Mouse (Mus musculus): Measurements from ENCODE around the gene Pth2r.

Gene Pth2r

DNA sequence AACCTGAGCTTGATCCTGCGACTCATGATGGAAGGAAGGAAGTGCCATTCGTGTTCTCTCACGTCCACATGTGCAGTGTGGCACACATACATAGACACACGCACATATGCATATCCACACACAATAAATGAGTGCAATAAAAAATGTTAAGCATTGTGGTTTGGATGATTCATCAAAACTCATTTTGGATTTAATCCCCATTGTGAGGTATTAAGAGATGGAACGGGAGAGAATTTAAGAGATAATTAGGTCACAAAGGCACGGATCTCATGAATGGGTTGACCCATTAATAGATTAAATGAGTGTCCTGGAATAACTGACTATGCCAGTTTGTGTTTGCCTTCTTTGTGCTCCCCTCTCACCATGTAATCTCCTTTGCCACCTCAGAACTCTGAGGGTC lies at the start of gene Pth2r:
Pth2r (plus strand) TSS at position 301 of the 400 bp plus-strand sequence.
- DNase-seq = no peak

DNA sequence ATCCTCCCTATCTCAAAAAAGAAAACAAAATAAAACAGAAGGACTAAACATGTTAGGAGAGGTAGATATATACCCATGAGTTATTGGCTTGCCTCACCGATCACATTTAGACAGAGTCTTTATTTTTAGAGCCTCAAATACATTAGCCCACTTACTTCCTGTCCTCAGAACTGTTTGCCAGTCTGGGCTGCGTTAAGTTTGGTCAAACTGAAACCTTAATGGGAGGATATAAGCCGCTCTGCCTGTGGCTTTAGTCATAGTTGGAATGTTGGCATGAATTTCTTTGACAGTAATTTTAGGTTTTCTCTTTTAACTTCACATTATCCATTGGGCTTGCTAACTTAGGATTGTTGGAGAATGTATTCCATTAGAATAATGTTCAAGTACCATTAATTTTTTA lies 44.1 kb upstream of the Pth2r start:
- no peak for DNase-seq

- no peak for DNase-seq
Measured at GRCm38 (mm10) chr1:65245637-65246036, 36.2 kb upstream of the Pth2r start.

GRCm38 (mm10) chr1:65280461-65280860 lies 1.4 kb upstream of the Pth2r start:
- DNase-seq = no peak

DNA sequence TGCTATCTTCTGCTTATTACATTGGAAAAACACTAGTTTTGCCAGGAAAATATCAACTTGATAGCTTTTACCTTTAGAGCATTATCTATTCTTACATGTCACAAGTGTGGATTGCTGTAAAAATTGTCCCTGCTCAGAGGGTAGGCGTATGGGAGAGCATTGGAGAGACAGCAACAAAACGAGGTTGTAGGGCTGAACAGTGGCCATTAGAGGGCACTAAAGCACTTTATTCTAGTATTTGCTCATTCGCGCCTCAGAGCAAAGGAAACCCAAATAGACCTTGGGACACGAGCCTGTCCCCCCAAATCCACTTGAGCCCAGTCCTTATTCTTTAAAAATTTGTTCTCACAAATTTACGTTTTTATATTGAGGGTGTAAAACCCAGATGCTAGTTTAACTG lies 910 bp downstream of the Pth2r start:
- peak; percentile 79 for DNase-seq

- no peak for DNase-seq
Measured at GRCm38 (mm10) chr1:65308476-65308875, 26.6 kb downstream of the Pth2r start.

GRCm38 (mm10) chr1:65311214-65311933 lies 29.5 kb downstream of the Pth2r start:
- DNase-seq = no peak

DNA sequence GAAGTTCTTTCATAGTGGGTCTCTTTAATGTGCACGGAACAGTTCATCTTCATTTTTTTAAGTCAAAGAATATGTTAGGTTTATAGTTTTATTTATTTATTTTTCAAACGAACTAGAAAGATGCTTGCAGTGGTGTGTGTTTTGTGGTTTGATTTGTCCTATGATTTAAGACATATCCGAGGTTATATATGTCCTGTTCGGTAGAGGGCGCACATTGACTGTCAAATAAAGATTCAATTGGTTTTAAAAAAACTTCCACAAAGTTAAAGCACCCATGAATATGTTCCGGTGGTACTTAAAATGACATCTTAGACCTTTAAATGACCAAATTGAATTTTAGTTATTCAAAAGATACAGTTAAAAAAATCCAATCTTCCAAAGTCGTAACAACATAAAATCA lies 30.3 kb downstream of the Pth2r start:
- DNase-seq = peak; percentile 79

- peak; percentile 47 for DNase-seq
Measured at GRCm38 (mm10) chr1:65312896-65313295, 31.0 kb downstream of the Pth2r start.

DNA sequence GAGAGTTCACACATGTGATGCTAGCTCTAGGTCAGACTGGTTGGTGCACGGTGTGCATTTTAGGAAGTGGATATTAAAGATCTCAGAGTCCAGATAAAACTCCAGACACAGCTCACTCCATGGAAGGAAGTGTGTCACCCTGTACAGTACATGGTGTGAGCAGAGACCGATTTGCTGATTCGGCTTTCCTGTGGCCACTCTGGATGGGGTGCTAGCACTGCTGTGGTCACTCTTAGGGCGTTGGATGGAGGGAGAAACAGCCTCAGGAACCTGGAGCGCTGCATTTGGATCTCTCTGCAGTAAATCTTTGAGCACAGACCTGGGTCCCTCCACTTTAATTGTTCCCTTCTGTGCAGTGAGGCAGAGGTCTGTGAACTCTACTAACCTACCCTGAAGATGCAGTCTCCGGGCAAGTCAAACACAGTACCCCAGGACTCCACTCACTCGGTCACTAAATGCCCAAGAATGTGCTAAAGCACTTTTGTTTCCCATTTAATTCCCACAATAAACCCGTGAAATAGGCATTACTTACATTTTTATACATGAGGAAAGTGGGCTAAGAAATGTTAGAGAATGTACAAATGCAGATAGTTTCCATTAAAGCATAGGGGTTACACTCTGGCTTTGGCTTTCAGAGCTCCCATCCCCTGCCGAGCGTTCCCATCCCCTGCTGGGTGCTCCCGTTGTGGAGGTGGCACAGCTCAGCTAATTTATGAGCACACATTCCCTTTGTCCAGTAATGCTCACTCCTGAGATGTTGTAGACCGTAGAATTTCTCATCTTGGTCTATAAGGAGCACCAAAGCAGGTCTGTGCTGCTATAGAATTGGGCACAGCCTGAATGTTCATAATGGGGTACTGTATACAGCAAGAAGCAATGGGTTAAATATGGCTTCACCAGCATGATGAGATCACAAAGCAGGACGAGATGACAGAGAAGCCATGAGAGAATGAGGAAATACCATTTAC lies 32.5 kb downstream of the Pth2r start:
- no peak for DNase-seq

DNA sequence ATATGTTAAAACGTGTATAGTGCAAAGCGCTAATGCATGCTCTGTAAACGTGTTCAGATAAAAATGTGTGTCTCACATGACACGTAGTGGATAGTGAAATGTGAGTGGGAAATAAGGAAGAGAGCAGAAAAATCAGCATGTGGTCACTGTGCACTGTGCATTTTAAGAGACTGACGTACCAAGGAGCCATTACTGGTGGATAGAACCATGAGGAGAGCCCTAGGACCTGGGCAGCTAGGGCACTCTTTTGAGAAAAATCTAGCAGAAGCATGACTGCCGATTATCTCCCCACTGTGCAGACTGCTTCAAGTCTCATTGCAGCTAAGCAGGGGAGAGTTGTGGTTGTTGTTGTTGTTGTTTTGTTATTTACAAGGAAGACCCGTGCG lies 33.2 kb downstream of the Pth2r start:
- no peak for DNase-seq

GRCm38 (mm10) chr1:65334026-65334425 lies 52.2 kb downstream of the Pth2r start:
- no peak for DNase-seq

DNA sequence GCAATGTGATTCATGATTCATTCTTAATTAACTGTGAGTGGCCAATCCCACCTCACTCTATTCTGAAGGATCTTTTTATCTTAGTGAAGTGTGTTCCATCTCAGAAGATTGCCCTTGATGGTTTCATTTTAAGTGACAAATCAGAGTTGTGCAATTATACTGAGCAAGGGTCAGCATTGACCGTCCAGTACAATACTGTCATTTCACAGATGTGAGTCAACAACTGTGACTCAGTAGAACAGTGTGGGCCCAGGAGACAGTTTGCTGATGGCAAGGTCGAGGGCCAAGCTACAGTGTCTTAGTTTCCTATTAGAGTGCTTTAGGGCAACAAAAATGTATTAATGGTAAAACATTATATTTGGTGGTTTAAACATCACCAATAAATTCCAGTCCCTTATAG lies 55.9 kb downstream of the Pth2r start:
- no peak for DNase-seq

- DNase-seq = no peak
Measured at GRCm38 (mm10) chr1:65340240-65340639, 58.4 kb downstream of the Pth2r start.

DNA sequence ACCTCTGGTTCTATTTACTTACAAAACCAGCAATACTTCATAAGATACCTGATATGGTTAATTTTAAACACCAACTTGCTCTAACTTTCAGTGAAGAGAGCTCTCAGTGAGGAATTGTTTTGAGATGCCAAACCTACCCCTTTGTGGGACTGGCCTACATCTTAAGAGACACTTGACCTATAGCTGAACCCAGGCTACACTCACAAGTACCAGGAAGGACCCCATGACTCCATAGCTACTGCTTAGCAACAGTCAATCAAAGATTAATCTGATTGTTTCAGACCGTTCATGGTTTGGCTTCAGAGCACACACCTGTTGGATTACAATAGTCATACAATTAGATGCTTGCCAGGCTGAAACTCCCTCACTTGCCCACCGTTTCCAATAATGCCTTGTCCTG lies 71.1 kb downstream of the Pth2r start:
- DNase-seq = no peak

DNA sequence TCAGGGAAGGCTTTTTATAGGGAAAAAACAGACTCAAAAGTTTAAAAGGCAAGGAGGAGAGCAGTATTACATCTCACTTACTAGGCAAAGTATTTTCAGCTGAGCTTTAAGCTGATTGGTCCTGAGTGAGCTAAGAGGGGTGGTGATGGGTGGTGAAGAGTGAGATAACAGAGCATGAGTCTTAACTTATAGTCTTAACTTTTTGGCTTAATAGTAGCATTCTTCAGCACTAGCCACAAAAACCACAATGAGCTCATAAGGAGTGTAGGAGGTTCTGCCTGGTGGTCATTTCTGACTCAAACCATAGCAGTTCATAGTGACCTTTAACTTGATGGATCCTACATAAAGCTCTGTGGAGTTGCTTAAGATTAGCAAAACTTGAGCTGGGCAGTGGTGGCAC lies 72.3 kb downstream of the Pth2r start:
- DNase-seq = no peak

DNA sequence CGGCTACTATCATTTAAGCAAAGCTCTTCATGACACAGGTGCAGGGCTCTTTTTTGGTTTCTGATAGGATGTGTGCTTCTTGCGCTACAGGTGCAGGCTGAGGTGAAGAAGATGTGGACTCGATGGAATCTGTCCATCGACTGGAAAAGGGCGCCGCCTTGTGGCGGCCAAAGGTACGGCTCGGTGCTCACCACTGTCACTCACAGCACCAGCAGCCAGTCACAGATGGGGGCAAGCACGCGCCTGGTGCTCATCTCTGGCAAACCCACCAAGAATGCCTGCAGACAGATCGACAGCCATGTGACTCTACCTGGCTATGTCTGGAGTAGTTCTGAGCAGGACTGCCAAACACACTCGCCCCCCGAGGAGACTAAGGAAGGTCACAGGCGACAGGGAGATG lies 106.5 kb downstream of the Pth2r start:
- peak; percentile 12 for DNase-seq

DNA sequence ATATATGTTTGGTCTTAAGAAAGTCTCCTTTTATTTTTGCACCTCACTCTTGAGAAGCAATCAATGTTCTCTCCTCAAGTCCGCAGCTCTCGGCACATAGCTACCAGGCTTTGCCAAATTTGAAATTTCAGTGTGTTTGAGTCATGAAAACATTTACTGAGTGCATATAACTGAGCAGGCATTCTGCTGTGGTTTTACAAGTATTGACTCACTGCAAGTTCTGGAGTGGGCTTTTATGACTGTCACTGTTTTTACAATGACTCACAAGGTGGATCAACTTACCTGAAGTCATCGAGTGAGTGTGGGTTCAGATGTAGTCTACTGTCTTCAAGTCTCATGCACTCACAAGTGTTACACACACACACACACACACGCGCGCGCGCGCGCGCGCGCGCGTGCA lies 107.8 kb downstream of the Pth2r start:
- no peak for DNase-seq

GRCm38 (mm10) chr1:65407441-65407840 lies 125.6 kb downstream of the Pth2r start:
- no peak for DNase-seq

GRCm38 (mm10) chr1:65420909-65421308 lies 139.1 kb downstream of the Pth2r start:
- DNase-seq = no peak

DNA sequence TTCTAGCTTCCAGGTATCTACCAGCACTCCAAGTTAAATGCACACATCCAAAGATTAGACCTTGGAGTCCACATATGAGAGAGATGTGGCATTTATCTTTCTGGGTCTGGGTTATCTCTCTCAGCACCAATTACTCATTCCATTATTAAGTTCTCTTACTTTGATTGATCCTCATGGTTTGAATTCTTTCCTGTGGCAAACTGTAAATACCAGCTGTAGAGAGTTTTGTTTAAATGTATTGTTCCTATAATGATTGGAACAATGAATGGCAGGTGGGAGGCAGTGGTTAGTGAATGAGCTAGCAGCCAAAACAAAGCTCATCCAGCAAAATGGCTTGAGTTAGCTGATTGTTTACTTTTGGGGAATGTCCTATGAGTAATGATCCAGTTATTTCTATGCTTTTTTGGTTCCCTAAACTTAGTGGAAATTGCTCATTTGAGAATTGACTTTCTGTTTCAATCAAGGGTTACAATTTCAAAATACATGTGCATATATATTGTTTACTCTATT lies 140.7 kb downstream of the Pth2r start:
- DNase-seq = no peak

All from cerebellum, adult 9-10 months (tissue).